In the genomic region with DNA sequence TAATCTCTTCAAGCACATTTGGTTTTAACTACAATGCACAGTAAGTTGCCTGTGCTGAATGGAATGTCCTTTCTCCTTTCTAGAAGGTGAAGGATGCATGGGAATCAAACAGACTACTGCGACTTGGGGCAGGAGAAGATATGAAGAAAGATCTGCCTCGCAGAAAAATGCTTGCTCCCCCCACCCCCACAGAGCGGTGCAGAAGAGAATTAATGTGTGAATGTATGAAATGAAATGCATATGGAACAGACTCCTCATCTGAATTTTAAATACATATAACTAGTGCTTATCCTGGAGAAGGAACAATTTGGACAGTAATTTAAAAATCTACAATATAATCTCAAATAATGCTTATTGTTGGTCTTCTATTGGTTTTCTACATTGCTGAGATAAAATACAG, we compare ENCODE assay signal across 20 mouse cellular contexts.
DNase-seq lines count a peak whose midpoint lies in the region; ATAC-seq lines count a peak whose summit lies in the region.
"Had no signal": no experiment of that assay in that cellular context is flagged by ENCODE, and none has a peak within 500 bp of the region (broad histone marks: within the 10 kb centered on the region; RNA-seq: fewer than 3 reads in every experiment).

No protein-coding gene starts in this region.

- ATAC-seq in frontal cortex, adult (ENCODE audit: low TSS enrichment) = peak; percentile 90
- ATAC-seq: activated CD4-positive, CD25-positive, alpha-beta regulatory T cell, adult 4 months; CD4-positive, CD25-positive, alpha-beta regulatory T cell, adult 4 months; Patski had no signal

- no peak for DNase-seq in frontal cortex, postnatal 14 days (ENCODE audit: low spot score in 2 of 2)
- peak; percentile 23 for DNase-seq in right cerebral cortex, adult 18-20 months
- DNase-seq in right cerebral cortex, postnatal 36 days (ENCODE audit: low spot score in 2 of 2) = no peak
- peak; percentile 39 for DNase-seq in right cerebral cortex, postnatal 10 days (ENCODE audit: low spot score in 2 of 2)
- DNase-seq in right cerebral cortex, adult 2 months (ENCODE audit: low spot score in 2 of 2) = no peak
- peak; percentile 12 for DNase-seq in right cerebral cortex, postnatal 14 days
- DNase-seq in right cerebral cortex, postnatal 4 days = no peak
- DNase-seq: adrenal gland, adult 2 months; adrenal gland, adult 8-10 months; adrenal gland, postnatal 10 days; adrenal gland, postnatal 14 days; adrenal gland, postnatal 25 days; adrenal gland, postnatal 36 days; B cell, adult 2 months; cerebellum, adult 11 months; cerebellum, adult 11-12 months had no signal

Comparison
In these comparisons a context has a peak if more than half of its experiments do, and no peak if none do; other contexts are left out.
1. DNase-seq: peak in right cerebral cortex, adult 18-20 months (single experiment), right cerebral cortex, postnatal 10 days (2 of 2) and right cerebral cortex, postnatal 14 days (single experiment); none in frontal cortex, postnatal 14 days (0 of 2), right cerebral cortex, postnatal 36 days (0 of 2), right cerebral cortex, adult 2 months (0 of 2) and right cerebral cortex, postnatal 4 days (single experiment).